In the genomic region with DNA sequence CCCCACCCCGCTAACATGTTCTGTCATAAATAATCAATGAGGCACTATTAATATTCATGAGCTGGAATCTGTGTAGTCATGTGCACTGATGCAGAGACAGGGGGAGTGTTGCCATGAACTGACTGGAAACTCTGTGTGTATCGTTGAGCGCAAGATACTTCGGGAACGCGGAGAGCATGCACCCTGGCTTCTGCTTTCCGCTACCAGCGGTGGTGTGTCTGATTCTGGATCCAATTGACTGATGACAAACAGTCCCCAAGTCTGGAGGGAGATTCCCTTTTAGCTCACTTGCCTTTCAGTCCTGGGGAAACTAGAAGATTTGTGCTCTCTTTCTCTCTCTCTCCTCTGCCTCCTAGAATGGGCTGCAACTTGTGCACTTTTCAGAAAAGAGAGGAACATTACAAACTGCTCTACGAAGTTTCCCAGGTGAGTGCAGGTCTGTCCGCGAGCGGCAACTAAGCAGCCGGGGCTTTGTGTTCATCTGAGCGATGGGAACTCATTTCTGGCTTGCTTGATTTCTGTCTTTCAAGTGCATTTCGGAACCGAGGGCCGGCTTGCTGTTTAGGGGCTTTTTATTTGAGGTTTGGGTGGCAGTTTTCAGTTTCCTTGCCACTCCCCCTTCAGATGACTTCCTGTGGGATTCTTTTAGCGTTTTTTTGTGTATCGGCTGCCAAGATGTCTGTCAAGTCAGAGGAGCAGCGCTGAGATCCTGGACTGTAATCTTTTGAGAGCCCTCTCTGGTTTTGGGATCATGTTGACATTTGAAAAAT, we compare ENCODE assay signal across 8 mouse cellular contexts.
A peak's percentile ranks its signal among the peaks of the same experiment; 100 is the strongest.
DNase-seq lines count a peak whose midpoint lies in the region; ATAC-seq and TF ChIP-seq lines count a peak whose summit lies in the region.

No protein-coding gene starts in this region.

- H3K4me2 ChIP-seq in heart, embryonic 11.5 days, result peak overlapping the region; percentile 82
- H3K4me2 ChIP-seq in heart, embryonic 14.5 days (ENCODE audit: low read length), result peak overlapping the region; percentile 89
- H3K4me2 ChIP-seq in neural tube, embryonic 11.5 days (ENCODE audit: low read depth), result peak overlapping the region; percentile 69

- DNase-seq in heart, adult 2 months, result no peak
- peak; percentile 49 for DNase-seq in brain, embryonic 18.5 days (ENCODE audit: low read depth, low spot score)
- DNase-seq in kidney, postnatal 14 days, result peak; percentile 27
- DNase-seq in neural tube, embryonic 11.5 days (ENCODE audit: low spot score), result peak; percentile 64
- no peak for DNase-seq in thymus, adult 18-20 months
- no peak for DNase-seq in gastrocnemius, postnatal 25 days

- 3% methylated on average over 20 of the region's 20 CpGs for WGBS in heart, embryonic 11.5 days (ENCODE audit: insufficient replicate concordance)
- 4% methylated on average over 20 of the region's 20 CpGs for WGBS in heart, adult 2 months
- 3% methylated on average over 20 of the region's 20 CpGs for WGBS in heart, embryonic 14.5 days
- WGBS in neural tube, embryonic 11.5 days, result 1% methylated on average over 20 of the region's 20 CpGs

- H3K27me3 ChIP-seq in heart, embryonic 11.5 days (ENCODE audit: control insufficient read depth, insufficient read depth, low read length), result no peaks in the 10 kb centered on the region
- H3K27me3 ChIP-seq in heart, adult 2 months (ENCODE audit: control insufficient read depth, insufficient read depth, low read length), result peaks cover 1% of the 10 kb centered on the region; the same call in 1 of the 2 replicates
- H3K27me3 ChIP-seq in heart, embryonic 14.5 days (ENCODE audit: control insufficient read depth, insufficient read depth, low read length), result no peaks in the 10 kb centered on the region
- no peaks in the 10 kb centered on the region for H3K27me3 ChIP-seq in neural tube, embryonic 11.5 days (ENCODE audit: control insufficient read depth, insufficient read depth, low read length)

- no peak for ATAC-seq in heart, embryonic 11.5 days (replicated peaks; ENCODE audit: insufficient number of reproducible peaks, low FRiP score, low TSS enrichment)
- ATAC-seq in heart, embryonic 14.5 days (ENCODE audit: insufficient number of reproducible peaks, insufficient read depth, low FRiP score, low read depth), result no peak
- ATAC-seq in neural tube, embryonic 11.5 days (ENCODE audit: insufficient read depth, low FRiP score, low TSS enrichment), result peak; percentile 62

- H3K4me1 ChIP-seq in heart, embryonic 11.5 days (ENCODE audit: control insufficient read depth, insufficient read depth, low read length), result 0 out of 2 replicates have a peak, but pooled peaks cover 6% of the 10 kb centered on the region
- H3K4me1 ChIP-seq in heart, adult 2 months (ENCODE audit: control insufficient read depth, insufficient read depth, low read length), result no peaks in the 10 kb centered on the region; the same call in 1 of the 2 replicates
- H3K4me1 ChIP-seq in heart, embryonic 14.5 days (ENCODE audit: control insufficient read depth in 2 of 2, insufficient read depth in 2 of 2, low read length in 2 of 2), result peaks cover 0 to 2% of the 10 kb centered on the region in 2 experiments; a peak in 1 of 4 replicates
- peaks cover 8% of the 10 kb centered on the region; the same call in 1 of the 2 replicates for H3K4me1 ChIP-seq in neural tube, embryonic 11.5 days (ENCODE audit: control insufficient read depth, insufficient read depth, low read length)

- peak overlapping the region; percentile 29; the same call in 1 of the 2 replicates for H3K9ac ChIP-seq in heart, embryonic 11.5 days (ENCODE audit: low read depth, low read length)
- H3K9ac ChIP-seq in heart, adult 2 months (ENCODE audit: low read depth, low read length), result no peak overlapping the region
- H3K9ac ChIP-seq in heart, embryonic 14.5 days (ENCODE audit: low read length), result peak overlapping the region; percentile 64
- peak overlapping the region; percentile 51 for H3K9ac ChIP-seq in neural tube, embryonic 11.5 days (ENCODE audit: low read length)

- peak overlapping the region; percentile 48 for H3K4me3 ChIP-seq in heart, embryonic 11.5 days (ENCODE audit: low read depth, low read length)
- no peak overlapping the region; the same call in 1 of the 2 replicates for H3K4me3 ChIP-seq in heart, adult 2 months
- peak overlapping the region; percentile 37 to 47 for H3K4me3 ChIP-seq in heart, embryonic 14.5 days (ENCODE audit: control insufficient read depth in 1 of 2, insufficient read depth in 1 of 2, low read depth in 1 of 2, low read length in 2 of 2)
- H3K4me3 ChIP-seq in neural tube, embryonic 11.5 days (ENCODE audit: low read depth, low read length), result peak overlapping the region; percentile 38

- no peak for TF ChIP-seq POLR2A in heart, adult 2 months (IDR thresholded peaks at IDR 0.05; ENCODE audit: insufficient read depth, low read depth, low read length)

- TF ChIP-seq CTCF in heart, adult 2 months (IDR thresholded peaks at IDR 0.05), result no peak

- H3K9me3 ChIP-seq in heart, embryonic 11.5 days (replicated peaks; ENCODE audit: control insufficient read depth, low read length), result no peaks in the 10 kb centered on the region
- no peaks in the 10 kb centered on the region for H3K9me3 ChIP-seq in heart, embryonic 14.5 days (ENCODE audit: control insufficient read depth, low read length)
- H3K9me3 ChIP-seq in neural tube, embryonic 11.5 days (ENCODE audit: control insufficient read depth, low read length), result no peaks in the 10 kb centered on the region

- TF ChIP-seq EP300 in heart, adult 2 months (IDR thresholded peaks at IDR 0.05; ENCODE audit: insufficient read depth, low read depth, low read length), result no peak

- no peaks in the 10 kb centered on the region for H3K79me2 ChIP-seq in heart, adult 2 months (replicated peaks; ENCODE audit: control insufficient read depth, insufficient read depth, low read length)

- H3K27ac ChIP-seq in heart, embryonic 11.5 days (ENCODE audit: low read depth, low read length), result no peak overlapping the region
- H3K27ac ChIP-seq in heart, adult 2 months, result no peak overlapping the region
- H3K27ac ChIP-seq in heart, embryonic 14.5 days (replicated peaks in 1 of 2; ENCODE audit: control insufficient read depth in 1 of 2, insufficient read depth in 1 of 2, low read depth in 2 of 2, low read length in 2 of 2), result no peak overlapping the region
- H3K27ac ChIP-seq in neural tube, embryonic 11.5 days (ENCODE audit: low read depth, low read length), result peak overlapping the region; percentile 61; the same call in 1 of the 2 replicates

- H3K36me3 ChIP-seq in heart, embryonic 11.5 days (ENCODE audit: control insufficient read depth, insufficient read depth, low read length), result no peaks in the 10 kb centered on the region
- H3K36me3 ChIP-seq in heart, adult 2 months (ENCODE audit: control insufficient read depth, insufficient read depth, low read length), result no peaks in the 10 kb centered on the region
- no peaks in the 10 kb centered on the region for H3K36me3 ChIP-seq in heart, embryonic 14.5 days (ENCODE audit: control insufficient read depth, insufficient read depth, low read length)
- H3K36me3 ChIP-seq in neural tube, embryonic 11.5 days (ENCODE audit: control insufficient read depth, insufficient read depth, low read length), result no peaks in the 10 kb centered on the region

- intact Hi-C loops in heart, adult 2 months (cut with DNase I), result no loop called here

Comparison
In these comparisons a context has a peak if more than half of its experiments do, and no peak if none do; other contexts are left out.
1. DNase-seq: peak in brain, embryonic 18.5 days (single experiment), kidney, postnatal 14 days (single experiment) and neural tube, embryonic 11.5 days (single experiment); none in heart, adult 2 months (0 of 2), thymus, adult 18-20 months (0 of 2) and gastrocnemius, postnatal 25 days (single experiment).
2. Peak in every context shown above with its lines, with median percentiles within 50 percentile points of each other: H3K4me2 ChIP-seq.